Mouse (Mus musculus): ENCODE results near the gene Hmx1. TPM values are rescaled to one million over a fixed set of nuclear protein-coding genes. Genes with fewer than 3 reads are reported as not detected.

The Hmx1 gene
- total RNA-seq (2015), result not detected in 2 replicates
- total RNA-seq (2017), result not detected in 2 replicates

DNA sequence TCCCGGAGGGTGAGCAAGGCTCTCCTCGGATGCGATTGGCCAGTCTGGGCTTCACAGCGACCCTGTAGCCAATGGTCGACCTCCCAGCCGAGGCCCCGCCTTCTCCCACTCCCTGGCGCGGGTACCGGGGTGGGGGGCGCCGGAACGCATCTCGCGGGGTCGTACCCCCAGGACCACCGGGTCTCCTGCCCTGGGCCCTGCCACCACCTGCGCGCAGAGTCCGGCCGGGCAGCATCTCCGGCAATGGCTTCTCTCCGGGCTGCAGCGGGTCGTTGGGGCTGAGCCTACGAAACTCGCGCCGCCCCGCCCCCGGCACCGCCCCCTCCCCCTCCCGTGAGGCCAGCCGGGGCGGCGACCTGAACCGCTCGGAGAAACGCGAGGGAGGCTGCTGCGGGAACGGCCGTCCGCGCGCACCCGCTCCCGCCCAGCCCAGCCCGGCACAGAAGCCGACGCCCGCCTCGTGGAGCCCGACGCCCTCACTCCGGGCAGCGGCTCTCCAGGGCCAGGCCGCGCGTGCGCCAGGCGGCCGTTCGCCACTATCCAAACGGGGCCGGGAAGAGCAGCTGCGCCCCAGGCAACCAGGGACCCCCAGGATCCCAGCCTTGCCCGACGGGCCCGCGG lies at the start of gene Hmx1:
Gene Hmx1, plus strand, starts transcription at position 618 of the 621 bp plus-strand sequence.
- ATAC-seq (replicated peaks; ENCODE audit: poor library complexity), result no peak

DNA sequence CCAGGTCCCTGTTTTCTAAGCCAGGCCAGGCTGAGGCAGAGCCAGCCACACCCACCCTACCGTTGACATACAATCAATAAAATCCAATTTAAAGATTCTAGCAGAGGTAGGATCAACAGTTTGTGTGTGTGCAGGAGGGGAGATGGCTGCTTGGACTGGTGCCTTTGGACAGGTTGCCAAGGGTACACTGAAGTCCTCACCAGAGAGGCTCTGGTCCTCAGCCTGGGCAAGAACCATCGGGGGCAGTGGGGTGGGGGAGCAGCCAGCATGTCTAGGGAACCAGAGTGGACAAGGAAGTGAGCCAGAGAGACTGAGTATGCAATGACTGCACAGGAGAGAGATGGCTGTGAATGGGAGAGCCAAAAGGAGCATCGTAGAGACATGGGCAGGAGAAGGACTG lies 43.8 kb upstream of the Hmx1 start:
- ATAC-seq (replicated peaks; ENCODE audit: poor library complexity), result no peak

DNA sequence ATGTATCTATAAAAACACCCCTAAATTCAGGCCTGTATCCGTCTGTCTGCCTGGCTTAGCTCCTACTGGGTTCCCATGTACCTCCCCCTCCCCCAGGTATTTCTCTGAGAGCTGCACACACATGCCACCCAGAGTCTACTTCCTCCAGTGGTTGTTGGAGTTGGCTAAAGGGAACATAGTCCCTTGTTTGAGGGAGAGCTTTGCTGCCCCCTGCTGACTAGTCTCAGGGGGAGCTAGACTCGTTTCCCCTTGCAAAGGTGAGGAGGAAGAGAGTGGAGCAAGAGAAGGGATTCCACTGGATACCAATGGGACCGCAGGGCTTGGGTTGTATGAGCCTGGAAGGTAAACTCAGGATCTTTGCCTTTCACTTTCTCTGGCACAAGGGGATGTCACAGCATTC lies 40.1 kb upstream of the Hmx1 start:
- ATAC-seq (replicated peaks; ENCODE audit: poor library complexity), result 0 out of 2 replicates have a peak, but pooled peaks have one; percentile 42

DNA sequence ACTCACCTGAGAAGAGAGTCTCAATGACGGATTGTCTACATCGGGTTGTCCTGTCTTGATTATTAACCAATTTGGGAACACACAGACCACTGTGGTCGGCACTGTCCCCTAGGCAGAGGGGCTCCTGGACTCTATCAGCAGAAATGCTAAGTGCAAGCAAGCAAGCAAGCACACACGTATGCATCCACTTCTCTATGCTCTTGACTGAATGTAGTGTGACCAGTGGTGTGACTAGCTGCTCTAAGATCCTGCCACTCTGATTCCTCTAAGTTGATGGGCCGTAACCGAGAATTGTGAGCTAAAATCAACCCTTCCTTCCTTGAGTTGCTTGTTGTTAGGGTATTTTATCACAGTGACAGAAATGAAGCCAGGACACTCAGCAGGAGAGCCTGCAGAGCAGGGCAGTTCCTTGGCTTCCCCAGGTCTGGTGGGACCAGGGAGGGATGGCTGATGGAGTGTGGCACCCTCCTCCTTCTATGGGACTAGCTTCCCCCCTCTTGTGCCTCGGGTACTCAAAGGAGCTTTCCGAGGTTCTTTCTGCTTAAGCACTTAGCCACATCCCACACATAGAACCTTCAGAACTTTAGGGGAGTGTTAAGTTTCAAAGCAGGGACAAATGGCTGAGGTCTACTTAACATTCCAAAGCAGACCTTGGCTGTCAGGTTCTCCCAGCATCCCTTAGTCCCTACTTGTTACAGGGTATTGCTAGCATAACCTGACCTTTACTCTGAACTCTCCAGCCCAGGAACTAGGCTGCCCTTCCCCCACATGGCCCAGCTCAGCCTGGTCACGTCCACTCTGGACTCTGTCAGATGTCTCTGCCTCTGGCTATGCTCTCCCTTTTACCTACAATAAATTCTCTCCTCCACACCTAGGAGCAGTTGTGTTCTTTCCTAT lies 31.1 kb upstream of the Hmx1 start:
- ATAC-seq (replicated peaks; ENCODE audit: poor library complexity), result no peak

DNA sequence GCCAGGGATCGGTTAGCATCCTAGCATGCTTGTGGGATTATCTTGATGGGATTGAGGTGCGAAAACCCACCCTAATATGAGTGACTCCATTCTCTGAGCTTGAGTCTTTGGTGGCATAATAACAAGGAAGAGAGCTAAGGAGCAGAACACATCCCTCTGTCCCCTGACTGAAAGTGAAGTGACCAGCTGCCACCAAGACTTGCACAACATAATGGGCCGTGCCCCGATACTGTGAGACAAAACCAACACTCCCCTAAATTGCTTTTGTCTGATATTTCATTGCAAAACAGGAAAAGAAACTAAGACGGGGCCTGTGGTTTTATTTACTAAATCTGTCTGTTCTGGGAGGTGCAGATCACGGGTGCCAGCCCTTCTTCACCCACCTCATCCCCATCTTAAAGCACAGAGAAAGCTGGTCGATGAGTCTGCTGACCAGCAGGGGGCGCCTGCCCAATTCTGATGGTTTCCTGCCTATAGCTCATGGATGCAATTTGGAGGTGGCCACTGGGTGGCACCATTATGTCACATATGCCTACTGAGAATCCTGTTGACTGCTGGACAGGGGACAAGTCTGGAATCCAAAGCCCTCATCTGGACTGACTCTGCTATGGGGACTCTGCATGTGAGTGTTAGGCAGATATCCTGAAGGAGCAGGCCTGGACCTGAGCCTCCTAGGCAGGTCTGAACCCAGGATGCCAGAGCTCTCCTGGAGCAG lies 27.2 kb upstream of the Hmx1 start:
- peak; percentile 98 for ATAC-seq (replicated peaks; ENCODE audit: poor library complexity)

DNA sequence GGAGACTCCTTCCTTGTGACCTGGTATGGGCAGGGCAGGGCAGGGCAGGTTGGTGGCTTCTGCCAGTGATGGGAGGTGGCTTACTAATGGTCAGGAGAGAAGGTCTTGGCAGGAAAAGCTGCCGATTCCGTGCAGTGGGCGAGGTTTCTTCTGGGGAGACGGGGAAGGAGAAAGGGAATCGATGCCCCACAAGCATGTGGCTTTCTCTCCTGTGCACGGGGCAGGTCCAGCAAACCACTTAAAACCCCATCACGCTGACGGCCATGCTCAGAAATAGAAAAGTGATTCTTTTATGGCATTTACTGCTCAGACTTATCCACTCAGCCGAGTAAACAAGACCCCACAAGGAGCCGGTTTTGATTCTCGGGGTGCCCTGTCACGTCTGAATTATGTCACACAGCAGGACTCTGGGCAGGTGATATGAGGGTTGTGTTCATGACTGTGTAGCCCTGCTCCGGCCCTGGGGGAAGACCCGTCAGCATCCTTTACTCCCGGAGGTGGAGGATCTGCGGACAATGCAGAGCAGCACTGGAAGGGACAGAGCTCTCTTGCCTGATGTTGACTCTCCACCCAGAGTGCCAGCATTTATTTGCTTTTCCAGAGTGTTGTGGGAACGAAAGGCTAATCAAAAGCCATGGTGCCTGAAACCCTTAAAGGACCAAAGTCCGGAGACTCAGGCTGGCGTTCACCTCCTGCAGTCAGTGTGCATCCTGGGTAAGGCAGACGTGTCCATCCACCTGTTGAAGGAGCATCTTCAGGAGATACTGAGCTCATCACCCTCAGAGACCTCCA lies 22.5 kb upstream of the Hmx1 start:
- ATAC-seq (replicated peaks; ENCODE audit: poor library complexity), result no peak

DNA sequence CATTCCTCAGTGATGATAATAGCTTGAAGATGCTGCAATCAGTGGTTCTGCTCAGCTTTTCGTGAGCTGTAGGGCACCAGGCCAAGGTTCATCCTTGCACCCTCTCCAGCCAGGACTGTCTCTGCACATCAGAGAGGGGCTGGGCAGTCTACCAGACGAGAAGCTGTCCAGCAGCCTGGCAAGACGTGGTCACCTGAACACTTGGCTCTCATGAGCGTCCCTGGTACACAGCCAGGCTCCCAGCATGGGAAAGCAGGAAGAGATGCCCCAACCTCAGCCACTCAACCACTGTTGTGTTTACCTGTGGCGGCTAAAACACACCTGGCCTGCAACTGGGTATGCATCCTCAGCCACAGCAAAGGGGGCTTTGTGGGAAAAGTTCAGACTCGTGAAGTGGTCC lies 20.0 kb upstream of the Hmx1 start:
- ATAC-seq (replicated peaks; ENCODE audit: poor library complexity), result no peak

DNA sequence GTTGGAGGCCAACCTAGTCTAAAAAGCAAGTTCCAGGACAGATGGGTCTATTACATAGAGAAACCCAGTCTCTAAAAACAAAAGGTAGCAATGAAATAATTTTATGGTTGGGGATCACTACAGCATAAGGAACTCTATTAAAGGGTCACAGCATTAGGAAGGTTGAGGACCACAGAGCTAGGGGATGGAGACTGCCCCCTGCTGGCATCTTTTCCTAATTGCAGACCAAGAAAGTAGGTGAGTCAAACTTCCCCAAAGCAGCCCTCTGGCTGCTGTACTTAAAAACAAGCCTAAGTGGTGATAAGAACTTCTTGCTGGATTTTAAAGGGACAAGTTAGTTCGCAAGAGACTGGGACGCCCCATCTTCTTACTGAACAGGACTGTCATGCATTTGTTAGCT lies 9.8 kb upstream of the Hmx1 start:
- no peak for ATAC-seq (replicated peaks; ENCODE audit: poor library complexity)

DNA sequence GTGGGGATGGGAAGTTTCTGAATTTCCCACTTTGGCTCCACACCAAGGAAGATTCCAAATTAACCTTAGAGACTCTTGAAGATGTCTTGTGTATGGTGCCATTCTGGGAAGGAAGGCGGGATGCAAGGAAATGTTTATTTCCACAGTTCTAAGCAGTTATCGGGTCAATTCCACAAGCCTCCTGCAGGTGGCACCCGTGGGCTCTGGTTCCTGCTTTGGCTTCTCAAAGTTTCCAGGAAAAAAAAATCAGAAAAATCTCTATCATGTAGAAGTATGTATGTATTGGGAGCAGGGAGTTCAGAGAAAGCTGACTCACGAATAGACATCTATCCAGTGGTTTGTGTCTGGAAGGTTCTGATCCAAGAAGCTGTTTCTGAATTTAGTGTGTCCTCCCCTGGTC lies 9.1 kb upstream of the Hmx1 start:
- no peak for ATAC-seq (replicated peaks; ENCODE audit: poor library complexity)

DNA sequence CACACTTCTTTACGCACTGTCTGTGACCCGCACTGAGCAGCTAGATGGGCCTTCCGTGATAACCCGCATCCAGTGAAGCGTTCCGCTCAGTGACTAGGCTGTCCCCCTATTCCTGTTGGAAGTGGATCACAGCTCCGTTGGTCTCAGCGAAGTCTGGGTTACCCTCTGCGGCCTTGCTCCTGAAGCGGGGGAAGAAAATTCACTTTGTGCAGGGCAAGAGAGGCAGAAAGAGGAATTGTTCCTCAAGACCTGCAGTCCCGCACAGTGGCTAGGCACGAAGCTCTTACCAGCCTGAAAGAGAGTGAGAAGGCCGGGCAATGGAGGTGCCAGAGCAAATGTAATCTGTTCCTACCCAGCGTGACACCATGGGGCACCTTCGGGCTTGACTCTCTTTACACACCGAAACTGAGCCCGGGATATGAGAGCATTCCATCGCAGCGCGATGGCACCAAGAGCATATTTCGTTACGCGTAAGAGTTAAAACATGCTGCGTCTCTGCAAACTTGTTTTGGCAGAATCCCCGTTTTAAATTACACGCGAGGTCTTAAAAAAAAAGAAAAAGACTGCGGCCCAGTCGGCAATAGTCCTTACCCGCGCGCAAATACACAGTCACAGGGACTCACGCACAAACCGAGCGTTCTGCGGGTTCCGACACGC lies 946 bp upstream of the Hmx1 start:
- no peak for ATAC-seq (replicated peaks; ENCODE audit: poor library complexity)

DNA sequence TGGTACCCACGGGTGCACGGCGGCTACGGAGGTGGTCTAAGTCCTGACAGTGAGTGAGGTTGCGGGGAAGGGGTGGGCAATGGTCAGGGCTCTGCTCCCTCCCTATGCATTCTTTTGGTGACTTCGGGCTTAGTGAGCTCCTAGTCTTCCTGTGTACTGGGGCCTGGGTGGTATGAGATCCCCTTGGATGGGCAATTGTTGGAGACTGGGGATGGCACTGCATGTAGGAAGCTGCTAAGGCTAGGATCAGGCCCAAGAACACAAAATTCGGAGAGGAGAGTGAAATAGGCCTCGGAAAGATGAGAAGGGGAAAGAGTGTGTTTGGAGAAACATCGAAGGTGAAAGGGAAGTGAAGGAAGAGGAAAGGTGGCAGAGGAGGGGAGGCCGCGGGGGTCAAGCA lies 533 bp downstream of the Hmx1 start:
- no peak for ATAC-seq (replicated peaks; ENCODE audit: poor library complexity)

DNA sequence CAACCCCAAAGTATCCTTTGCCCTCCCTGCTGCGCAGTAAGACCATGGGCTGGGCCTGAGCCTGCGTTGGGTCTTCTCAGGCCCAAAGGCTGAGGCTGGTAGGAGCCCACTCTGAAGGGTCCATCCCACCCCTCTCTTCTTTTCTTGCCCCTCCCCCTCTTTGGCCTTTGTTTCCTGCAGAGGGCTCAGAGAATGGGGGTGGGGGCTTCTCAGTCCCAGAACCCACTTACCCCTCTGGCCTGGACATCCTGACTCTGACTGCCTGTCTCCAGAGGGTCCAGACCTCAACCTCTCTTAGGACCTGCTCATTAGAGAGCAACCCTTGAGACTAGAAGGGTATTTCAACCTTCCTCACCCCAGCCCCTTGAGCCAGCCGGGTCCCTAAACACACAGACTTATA lies 1.0 kb downstream of the Hmx1 start:
- ATAC-seq (replicated peaks; ENCODE audit: poor library complexity), result no peak

DNA sequence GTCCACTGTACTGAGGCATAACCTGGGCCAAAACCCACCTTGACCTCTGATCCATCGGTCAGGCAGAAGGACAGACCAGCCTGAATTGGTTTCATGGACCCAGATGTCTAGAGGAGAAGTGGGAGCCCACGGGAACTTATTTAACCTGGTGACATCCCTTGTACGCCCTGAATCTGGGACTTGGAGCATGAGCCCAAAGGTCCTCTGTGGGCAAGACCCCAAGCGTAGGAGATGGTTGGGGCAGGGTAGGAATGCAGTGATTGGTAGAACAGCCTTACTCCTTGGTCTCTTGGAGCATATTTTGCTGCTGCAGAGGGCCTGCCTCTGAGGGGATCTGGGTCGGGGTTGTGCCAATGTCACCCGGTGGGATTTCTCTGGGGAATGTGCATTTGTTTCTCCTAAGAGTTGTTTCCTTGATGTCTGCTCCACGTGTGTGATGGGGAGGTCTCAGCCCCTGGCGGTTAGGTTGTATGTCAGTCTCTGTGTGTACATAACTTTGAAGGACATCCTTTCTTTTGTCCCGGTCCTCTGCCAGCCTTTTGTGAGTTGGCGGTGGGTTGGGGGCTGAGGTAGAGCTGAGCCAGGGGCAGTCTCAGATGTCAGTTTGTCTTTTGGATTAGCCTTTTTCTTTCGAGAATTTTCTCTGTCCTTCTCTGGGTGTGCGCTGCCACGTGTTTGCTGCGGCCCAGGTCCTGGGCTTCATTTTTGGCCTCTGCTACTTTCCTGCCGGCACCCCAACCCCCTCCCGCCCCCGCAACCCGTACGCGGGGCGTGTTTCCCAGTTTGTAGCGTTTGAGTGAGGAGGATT lies 2.1 kb downstream of the Hmx1 start:
- no peak for ATAC-seq (replicated peaks; ENCODE audit: poor library complexity)

DNA sequence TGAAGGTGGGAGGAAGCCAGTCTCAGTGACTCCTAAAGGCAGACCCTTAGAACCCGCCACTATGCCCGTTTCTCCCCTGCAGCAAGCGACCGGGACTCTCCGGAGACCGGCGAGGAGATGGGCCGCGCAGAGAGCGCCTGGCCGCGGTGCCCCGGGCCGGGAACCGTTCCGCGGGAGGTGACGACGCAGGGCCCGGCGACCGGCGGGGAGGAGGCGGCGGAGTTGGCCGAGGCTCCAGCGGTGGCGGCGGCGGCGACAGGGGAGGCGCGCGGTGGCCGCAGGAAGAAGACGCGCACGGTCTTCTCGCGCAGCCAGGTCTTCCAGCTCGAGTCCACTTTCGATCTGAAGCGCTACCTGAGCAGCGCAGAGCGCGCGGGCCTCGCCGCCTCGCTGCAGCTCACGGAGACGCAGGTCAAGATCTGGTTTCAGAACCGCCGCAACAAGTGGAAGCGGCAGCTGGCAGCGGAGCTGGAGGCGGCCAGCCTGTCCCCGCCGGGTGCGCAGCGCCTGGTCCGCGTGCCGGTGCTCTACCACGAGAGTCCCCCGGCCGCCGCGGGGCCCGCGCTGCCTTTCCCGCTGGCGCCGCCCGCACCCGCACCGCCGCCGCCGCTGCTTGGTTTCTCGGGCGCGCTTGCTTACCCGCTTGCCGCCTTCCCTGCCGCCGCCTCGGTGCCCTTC lies 2.9 kb downstream of the Hmx1 start:
- ATAC-seq (replicated peaks; ENCODE audit: poor library complexity), result no peak

DNA sequence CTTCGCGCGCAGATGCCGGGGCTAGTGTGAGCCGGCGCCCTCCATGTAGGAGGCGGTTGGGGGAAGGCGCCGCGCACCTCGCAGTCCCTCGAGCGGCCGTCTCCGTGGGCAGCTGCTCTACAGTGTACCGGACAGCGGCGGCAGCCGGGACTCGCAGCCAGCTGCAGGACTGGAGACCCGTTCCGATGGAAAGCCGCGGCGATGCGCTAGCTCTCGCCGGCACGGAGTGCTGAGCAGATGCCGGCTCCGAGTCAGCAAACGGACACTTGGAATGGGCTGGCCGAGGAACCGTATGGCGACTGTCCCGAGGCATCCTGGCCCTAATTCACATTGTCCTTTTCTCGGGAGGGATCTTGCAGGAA lies 3.4 kb downstream of the Hmx1 start:
- no peak for ATAC-seq (replicated peaks; ENCODE audit: poor library complexity)

DNA sequence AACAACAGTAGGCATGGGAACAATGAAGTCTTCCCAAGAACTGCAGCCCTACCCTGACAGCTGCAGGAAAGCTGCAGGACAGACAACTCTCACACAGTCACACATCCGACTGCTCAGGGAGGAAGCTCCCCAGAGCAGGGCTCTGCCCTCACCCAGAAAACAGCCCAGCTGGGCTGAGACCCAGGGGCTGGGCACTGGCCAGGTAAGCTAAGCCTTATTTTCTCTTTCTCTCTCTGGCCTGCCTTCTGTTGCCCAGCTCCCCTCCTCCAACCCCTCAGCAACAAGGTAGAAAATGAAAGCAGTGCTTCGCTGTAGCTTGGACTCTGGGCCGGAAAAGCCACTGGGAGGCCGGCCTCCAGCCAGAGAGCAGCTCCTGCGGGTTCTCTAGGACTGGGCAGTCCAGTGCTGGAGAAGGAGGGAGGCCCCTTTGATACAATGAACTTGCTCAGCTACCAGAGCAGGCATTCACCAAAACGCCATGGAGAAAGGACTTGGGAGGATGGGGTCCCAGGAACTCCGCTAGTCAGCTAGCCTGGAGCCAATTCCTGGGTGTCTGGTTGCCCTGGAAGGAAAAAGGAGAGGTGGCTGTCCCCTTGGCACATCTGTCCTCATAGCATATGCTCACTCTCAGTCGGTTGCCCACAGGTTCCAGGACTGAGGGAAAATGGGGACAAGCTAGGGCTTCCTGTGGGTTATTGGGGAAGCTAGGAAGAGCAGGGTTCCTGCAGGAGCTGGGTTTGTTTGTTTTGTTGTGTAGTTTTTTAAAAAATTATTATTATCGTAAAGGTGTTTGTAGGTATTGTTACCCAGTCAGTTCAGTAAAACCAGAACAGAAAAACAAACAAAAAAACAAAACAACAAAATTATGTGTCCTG lies 6.9 kb downstream of the Hmx1 start:
- no peak for ATAC-seq (replicated peaks; ENCODE audit: poor library complexity)

DNA sequence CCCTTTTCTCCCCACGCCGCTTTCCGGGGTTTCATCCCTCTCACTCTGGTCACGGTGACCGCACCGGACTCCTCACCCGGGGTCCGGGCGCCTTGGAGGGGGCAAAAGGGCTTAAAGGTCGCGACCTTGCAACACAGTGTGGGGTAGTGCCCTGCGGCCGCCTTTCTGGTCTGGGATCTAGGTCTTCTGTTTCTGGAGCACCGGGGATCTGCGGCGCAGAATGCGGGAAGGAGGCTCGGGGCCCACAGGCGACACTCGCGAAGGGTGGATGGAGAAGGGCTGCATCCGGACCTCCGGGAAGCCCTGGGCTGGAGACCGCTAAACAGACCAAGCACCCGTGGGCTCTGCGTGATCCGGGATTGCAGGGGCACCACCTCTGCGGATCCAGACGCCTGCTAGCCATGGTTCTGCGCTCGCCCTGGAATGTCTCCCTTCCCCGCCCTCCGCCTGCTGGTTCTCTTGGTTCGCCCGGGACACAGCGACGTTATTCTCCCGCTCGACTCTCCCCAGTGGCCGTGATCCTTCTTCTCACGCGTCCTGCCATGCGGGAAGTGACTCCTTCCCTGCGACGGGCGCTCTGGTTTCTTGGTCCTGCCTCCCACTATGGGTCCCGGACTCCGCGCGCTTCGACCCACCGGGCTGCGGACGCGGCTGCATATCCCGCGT lies 8.2 kb downstream of the Hmx1 start:
- no peak for ATAC-seq (replicated peaks; ENCODE audit: poor library complexity)
